Mouse (Mus musculus) liver, adult 2 months (tissue): ENCODE measurements at regions not wholly inside any gene's neighbourhood (a gene's known extent, or its start where the extent isn't known, plus 50 kb on each side); places are given as distances from the start of the nearest gene placed in this dataset.

ENCODE experiments used
- CTCF ChIP-seq: fragments of 200-500 bp; IDR thresholded peaks from 2 replicates; pipeline ENCODE4 v1.5.1; 2011; ENCODE audit warnings: low read depth, low read length, control low read depth
- POLR2A ChIP-seq: fragments of 200-500 bp; IDR thresholded peaks from 2 replicates; pipeline ENCODE4 v1.6.1; 2011; ENCODE audit warnings: low read length, control low read depth; ENCODE audit not compliant: insufficient read depth; ENCODE audit errors: extremely low read depth

DNA sequence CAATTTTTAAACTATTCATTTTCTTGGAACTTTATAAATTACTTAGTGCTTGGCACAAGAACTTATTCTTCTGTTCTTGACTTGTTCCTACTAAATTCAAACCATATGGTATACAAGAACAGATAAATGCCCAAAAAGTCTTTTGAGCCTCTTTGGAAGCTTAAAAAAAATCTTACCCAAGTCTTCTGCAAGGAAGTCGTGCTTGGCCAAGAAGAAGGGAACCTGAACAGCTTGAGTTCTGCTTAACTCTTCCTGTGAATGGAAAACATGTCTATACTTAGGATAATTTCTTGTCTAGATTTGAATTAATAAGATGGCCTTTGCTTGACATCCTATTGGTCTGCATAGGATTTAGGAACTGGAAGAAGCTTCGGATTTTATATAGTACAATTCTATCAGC is 2020.0 kb upstream of the Lrrc6 start:
- TF ChIP-seq CTCF = no peak
- no peak for TF ChIP-seq POLR2A
